Mouse (Mus musculus) myocyte (in vitro differentiated cells): ENCODE measurements around the gene Rpl38. TPM values are rescaled to one million over a fixed set of nuclear protein-coding genes. Genes with fewer than 3 reads are reported as not detected.

Experiments used
- H3K27me3 ChIP-seq: one replicate; pipeline ENCODE4 v1.6.1; 2011; ENCODE audit not compliant: control insufficient read depth, insufficient read depth, insufficient read length
- H3K36me3 ChIP-seq: one replicate; pipeline ENCODE4 v1.6.1; 2011; ENCODE audit not compliant: control insufficient read depth, insufficient read depth
- H3K4me2 ChIP-seq: one replicate; pipeline ENCODE4 v1.6.1; 2011; ENCODE audit warnings: low read depth, control low read depth
- H3K4me3 ChIP-seq: one replicate; pipeline ENCODE4 v1.5.1; 2011; ENCODE audit warnings: mild to moderate bottlenecking, control low read depth, moderate library complexity
- H3K79me2 ChIP-seq: one replicate; pipeline ENCODE4 v1.6.1; 2011; ENCODE audit not compliant: control insufficient read depth, insufficient read depth
- H3ac ChIP-seq: one replicate; pipeline ENCODE4 v1.6.1; 2011; ENCODE audit not compliant: control insufficient read depth, insufficient read length
- CEBPB ChIP-seq: IDR thresholded peaks from 2 replicates; pipeline ENCODE4 v1.6.1; 2011; ENCODE audit warnings: mild to moderate bottlenecking, moderate library complexity; ENCODE audit not compliant: poor library complexity, insufficient read depth, severe bottlenecking
- E2F4 ChIP-seq: IDR thresholded peaks from one replicate; pipeline ENCODE4 v1.6.1; 2011; ENCODE audit warnings: mild to moderate bottlenecking, control low read depth, moderate library complexity; ENCODE audit not compliant: insufficient read depth
- MAX ChIP-seq: IDR thresholded peaks from one replicate; pipeline ENCODE4 v1.6.1; 2011; ENCODE audit warnings: low read depth, mild to moderate bottlenecking, control low read depth
- MYOD1 ChIP-seq, 3 experiments: IDR thresholded peaks; one replicate each; pipeline ENCODE4 v1.6.1; 2011; ENCODE audit warnings: control low read depth in 2 of 3, low read depth in 2 of 3, mild to moderate bottlenecking in 2 of 3, moderate library complexity in 1 of 3; ENCODE audit not compliant: insufficient read length in 2 of 3, control insufficient read depth in 1 of 3
- MYOG ChIP-seq, 3 experiments: IDR thresholded peaks; one replicate each; pipeline ENCODE4 v1.6.1; 2011; ENCODE audit warnings: control low read depth in 2 of 3, low read depth in 2 of 3, mild to moderate bottlenecking in 2 of 3; ENCODE audit not compliant: insufficient read length in 2 of 3, control insufficient read depth in 1 of 3, insufficient read depth in 1 of 3
- POLR2A ChIP-seq: IDR thresholded peaks from one replicate; pipeline ENCODE4 v1.6.1; 2011; ENCODE audit warnings: low read depth, mild to moderate bottlenecking, control low read depth, moderate library complexity; ENCODE audit not compliant: insufficient read length
- POLR2AphosphoS2 ChIP-seq: IDR thresholded peaks from one replicate; pipeline ENCODE4 v1.6.1; 2011; ENCODE audit warnings: low read depth, control low read depth; ENCODE audit not compliant: insufficient read length
- REST ChIP-seq: IDR thresholded peaks from one replicate; pipeline ENCODE4 v1.6.1; 2011; ENCODE audit warnings: mild to moderate bottlenecking, control low read depth, moderate library complexity; ENCODE audit not compliant: insufficient read depth, insufficient read length
- SRF ChIP-seq: IDR thresholded peaks from one replicate; pipeline ENCODE4 v1.6.1; 2011; ENCODE audit warnings: low read depth; ENCODE audit not compliant: control insufficient read depth, insufficient read length
- TCF12 ChIP-seq: IDR thresholded peaks from one replicate; pipeline ENCODE4 v1.6.1; 2011; ENCODE audit warnings: mild to moderate bottlenecking, control low read depth; ENCODE audit not compliant: poor library complexity, insufficient read depth, severe bottlenecking
- TCF3 ChIP-seq: IDR thresholded peaks from one replicate; pipeline ENCODE4 v1.6.1; 2011; ENCODE audit warnings: low read depth, control low read depth; ENCODE audit not compliant: insufficient read length
- USF1 ChIP-seq: IDR thresholded peaks from one replicate; pipeline ENCODE4 v1.6.1; 2011; ENCODE audit warnings: low read depth, mild to moderate bottlenecking, control low read depth, moderate library complexity
- polyA plus RNA-seq: library from polyadenylated mRNA; unstranded; fragments of >200 nt; fragmentation: generic; extraction: Trizol; gene quantifications from one replicate; pipeline ENCODE4 v1.2.1, GENCODE M21; 2012; ENCODE audit warnings: missing spikeins

The Rpl38 gene
- polyA plus RNA-seq, 1 experiment, result 3,783 TPM

- no peaks in the 10 kb centered on the region for H3K27me3 ChIP-seq
- peaks cover 87% of the 10 kb centered on the region for H3K79me2 ChIP-seq
- H3K4me3 ChIP-seq, result peak overlapping the region; percentile 81
- peaks cover 13% of the 10 kb centered on the region for H3K36me3 ChIP-seq
- H3K4me2 ChIP-seq, result peak overlapping the region; percentile 99
- H3ac ChIP-seq, result no peak overlapping the region
- no peak for TF ChIP-seq SRF
- TF ChIP-seq POLR2AphosphoS2, result no peak
- no peak for TF ChIP-seq TCF12
- peak in 1 of 3 experiments; percentile 45 for TF ChIP-seq MYOG (IDR thresholded peaks at IDR 0.05; ENCODE audit: control insufficient read depth in 1 of 3, insufficient read depth in 1 of 3, insufficient read length in 2 of 3, low read depth in 2 of 3)
- TF ChIP-seq CEBPB, result no peak
- no peak for TF ChIP-seq MAX
- no peak for TF ChIP-seq POLR2A
- peak in 2 of 3 experiments; percentile 6 to 42 for TF ChIP-seq MYOD1 (IDR thresholded peaks at IDR 0.05; ENCODE audit: control insufficient read depth in 1 of 3, insufficient read length in 2 of 3, low read depth in 2 of 3)
- no peak for TF ChIP-seq TCF3
- TF ChIP-seq USF1, result no peak
- no peak for TF ChIP-seq E2F4
Measured at GRCm38 (mm10) chr11:114676896-114677530, 8.7 kb downstream of the Rpl38 start.

GRCm38 (mm10) chr11:114679582-114679981 lies 11.3 kb downstream of the Rpl38 start:
- Histone ChIP-seq H3K4me2 (peak overlapping the region; percentile 25), H3ac (no peak overlapping the region), H3K79me2 (peaks cover 92% of the 10 kb centered on the region), H3K27me3 (no peaks in the 10 kb centered on the region), H3K4me3 (no peak overlapping the region), H3K36me3 (peaks cover 12% of the 10 kb centered on the region)
- no peak for TF ChIP-seq MYOD1 (IDR thresholded peaks at IDR 0.05; ENCODE audit: control insufficient read depth in 1 of 3, insufficient read length in 2 of 3, low read depth in 2 of 3)
- TF ChIP-seq TCF12, result no peak
- no peak for TF ChIP-seq MAX
- TF ChIP-seq TCF3, result no peak
- no peak for TF ChIP-seq CEBPB
- TF ChIP-seq MYOG (IDR thresholded peaks at IDR 0.05; ENCODE audit: control insufficient read depth in 1 of 3, insufficient read depth in 1 of 3, insufficient read length in 2 of 3, low read depth in 2 of 3), result no peak
- TF ChIP-seq POLR2A, result no peak
- TF ChIP-seq POLR2AphosphoS2, result no peak
- TF ChIP-seq REST, result no peak
- TF ChIP-seq E2F4, result no peak
- no peak for TF ChIP-seq SRF
- no peak for TF ChIP-seq USF1

GRCm38 (mm10) chr11:114680291-114680690 lies 12.0 kb downstream of the Rpl38 start:
- Histone ChIP-seq H3K36me3 (peaks cover 12% of the 10 kb centered on the region), H3K79me2 (peaks cover 92% of the 10 kb centered on the region), H3K4me3 (no peak overlapping the region), H3K4me2 (no peak overlapping the region), H3ac (no peak overlapping the region), H3K27me3 (no peaks in the 10 kb centered on the region)
- TF ChIP-seq E2F4 (no peak), TCF3 (no peak), USF1 (no peak), SRF (no peak), TCF12 (no peak), MYOG (IDR thresholded peaks at IDR 0.05; ENCODE audit: control insufficient read depth in 1 of 3, insufficient read depth in 1 of 3, insufficient read length in 2 of 3, low read depth in 2 of 3) (no peak), REST (no peak), POLR2A (no peak), MAX (no peak), CEBPB (no peak)

GRCm38 (mm10) chr11:114681054-114681453 lies 12.7 kb downstream of the Rpl38 start:
- H3K4me3 ChIP-seq, result no peak overlapping the region
- H3ac ChIP-seq, result no peak overlapping the region
- no peak overlapping the region for H3K4me2 ChIP-seq
- no peaks in the 10 kb centered on the region for H3K27me3 ChIP-seq
- TF ChIP-seq SRF (no peak), CEBPB (no peak), MAX (no peak), TCF12 (no peak), MYOG (IDR thresholded peaks at IDR 0.05; ENCODE audit: control insufficient read depth in 1 of 3, insufficient read depth in 1 of 3, insufficient read length in 2 of 3, low read depth in 2 of 3) (no peak), USF1 (no peak), POLR2A (no peak)
- peaks cover 15% of the 10 kb centered on the region for H3K36me3 ChIP-seq
- H3K79me2 ChIP-seq, result peaks cover 93% of the 10 kb centered on the region

GRCm38 (mm10) chr11:114682321-114682900 lies 14.1 kb downstream of the Rpl38 start:
- no peak overlapping the region for H3K4me3 ChIP-seq
- peaks cover 89% of the 10 kb centered on the region for H3K79me2 ChIP-seq
- no peaks in the 10 kb centered on the region for H3K27me3 ChIP-seq
- peaks cover 18% of the 10 kb centered on the region for H3K36me3 ChIP-seq
- H3K4me2 ChIP-seq, result no peak overlapping the region
- no peak overlapping the region for H3ac ChIP-seq
- TF ChIP-seq E2F4 (no peak), POLR2AphosphoS2 (no peak), MAX (no peak), POLR2A (peak; percentile 36)
